Mouse (Mus musculus) forebrain, embryonic 13.5 days (tissue): Measurements from ENCODE around the gene Stk35. TPM values are rescaled to one million over a fixed set of nuclear protein-coding genes. Genes with fewer than 3 reads are reported as not detected.
"Not testable (repeated sequence)": the region's sequence is repeated elsewhere in the genome, so short reads cannot be mapped to it uniquely, and the experiment has no call there.

Experiments used
- ATAC-seq: fragments of 200-750 bp; cut with Nextera tagmentation; 2 replicates; pipeline ENCODE4 v1.8.0; 2017
- H3K27ac ChIP-seq: fragments of 300-500 bp; sonication (generic); 2 replicates; pipeline ENCODE4 v1.5.1; 2015; ENCODE audit warnings: inconsistent platforms, mild to moderate bottlenecking, moderate library complexity
- H3K27me3 ChIP-seq: fragments of 300-500 bp; sonication (generic); 2 replicates; pipeline ENCODE4 v1.6.1; 2015; ENCODE audit warnings: mild to moderate bottlenecking, inconsistent platforms
- H3K36me3 ChIP-seq: fragments of 300-500 bp; sonication (generic); 2 replicates; pipeline ENCODE4 v1.6.1; 2015; ENCODE audit warnings: mild to moderate bottlenecking, inconsistent platforms; ENCODE audit not compliant: poor library complexity, severe bottlenecking
- H3K4me1 ChIP-seq: fragments of 300-500 bp; sonication (generic); 2 replicates; pipeline ENCODE4 v1.6.1; 2015; ENCODE audit warnings: inconsistent platforms
- H3K4me2 ChIP-seq: fragments of 300-500 bp; sonication (generic); 2 replicates; pipeline ENCODE4 v1.6.1; 2015; ENCODE audit warnings: inconsistent platforms, mild to moderate bottlenecking, moderate library complexity
- H3K4me3 ChIP-seq: fragments of 300-500 bp; sonication (generic); 2 replicates; pipeline ENCODE4 v1.5.1; 2015; ENCODE audit warnings: mild to moderate bottlenecking, inconsistent platforms
- H3K9ac ChIP-seq: fragments of 300-500 bp; sonication (generic); 2 replicates; pipeline ENCODE4 v1.6.1; 2015; ENCODE audit warnings: mild to moderate bottlenecking, inconsistent platforms
- H3K9me3 ChIP-seq: fragments of 300-500 bp; sonication (generic); replicated peaks from 2 replicates; pipeline ENCODE4 v1.6.1; 2016; ENCODE audit warnings: inconsistent platforms
- WGBS: fragments of 180-500 bp; shearing (Covaris S2); methylation state at CpG from one replicate; pipeline ENCODE4 v1.1.7; 2015; 5-methylcytosine and 5-hydroxymethylcytosine counted together
- polyA plus RNA-seq: library from polyadenylated mRNA; unstranded; fragments of >200 nt; fragmentation: Nextera tagmentation; extraction: Ambion mirVana; gene quantifications from 2 replicates; pipeline ENCODE4 v1.2.1, GENCODE M21; 2015

Gene Stk35
- polyA plus RNA-seq, 1 experiment from 2014 or later: 9.4 TPM

DNA sequence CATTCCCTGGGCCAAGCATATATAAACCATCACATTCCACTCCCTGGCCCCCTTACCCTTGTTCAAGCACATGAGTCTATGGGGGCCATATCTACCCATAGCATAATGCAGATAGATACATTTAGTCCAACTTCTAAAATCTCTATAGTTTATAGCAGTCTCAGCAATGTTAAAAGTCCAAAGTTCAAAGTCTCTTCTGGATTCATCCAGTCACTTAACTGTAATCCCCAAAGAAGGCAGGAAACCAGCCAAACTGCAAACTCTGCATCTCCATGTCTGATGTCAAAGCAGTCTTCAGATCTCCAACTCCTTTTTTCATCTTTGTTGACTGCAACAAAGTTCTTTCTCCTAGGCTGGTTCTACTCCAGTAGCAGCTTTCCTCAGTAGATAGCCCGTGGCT is 38.0 kb downstream of the Stk35 start:
- Histone ChIP-seq H3K36me3 (no peaks in the 10 kb centered on the region), H3K27ac (no peak overlapping the region), H3K4me3 (no peak overlapping the region), H3K9me3 (no peaks in the 10 kb centered on the region), H3K9ac (no peak overlapping the region), H3K4me1 (no peaks in the 10 kb centered on the region), H3K27me3 (no peaks in the 10 kb centered on the region), H3K4me2 (no peak overlapping the region)
- WGBS: 82% methylated on average over 1 of the region's 1 CpGs
- ATAC-seq: no peak

DNA sequence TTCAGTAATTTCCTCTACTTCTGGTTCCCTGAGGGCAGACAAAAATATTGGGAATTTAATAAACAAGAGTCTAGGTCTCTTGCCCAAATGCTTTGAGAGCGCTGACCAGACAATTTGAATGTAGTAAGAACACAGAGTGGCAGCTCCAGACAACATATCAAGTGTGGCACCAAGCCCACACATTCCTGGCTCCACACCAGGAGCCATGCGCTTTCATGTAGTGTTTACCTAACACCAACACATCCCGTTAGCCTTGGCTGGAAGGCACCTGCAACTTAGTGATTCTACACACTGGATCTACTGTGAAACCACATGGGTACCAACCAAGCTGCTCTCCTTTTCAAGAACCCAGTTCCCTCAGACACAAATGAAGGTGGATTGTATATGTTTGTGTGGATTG is 45.5 kb downstream of the Stk35 start:
- Histone ChIP-seq H3K27ac (no peak overlapping the region), H3K4me2 (no peak overlapping the region), H3K9me3 (no peaks in the 10 kb centered on the region), H3K36me3 (no peaks in the 10 kb centered on the region), H3K4me1 (no peaks in the 10 kb centered on the region), H3K4me3 (no peak overlapping the region), H3K27me3 (no peaks in the 10 kb centered on the region), H3K9ac (no peak overlapping the region)
- ATAC-seq: no peak
- 83% methylated on average over 3 of the region's 3 CpGs for WGBS

DNA sequence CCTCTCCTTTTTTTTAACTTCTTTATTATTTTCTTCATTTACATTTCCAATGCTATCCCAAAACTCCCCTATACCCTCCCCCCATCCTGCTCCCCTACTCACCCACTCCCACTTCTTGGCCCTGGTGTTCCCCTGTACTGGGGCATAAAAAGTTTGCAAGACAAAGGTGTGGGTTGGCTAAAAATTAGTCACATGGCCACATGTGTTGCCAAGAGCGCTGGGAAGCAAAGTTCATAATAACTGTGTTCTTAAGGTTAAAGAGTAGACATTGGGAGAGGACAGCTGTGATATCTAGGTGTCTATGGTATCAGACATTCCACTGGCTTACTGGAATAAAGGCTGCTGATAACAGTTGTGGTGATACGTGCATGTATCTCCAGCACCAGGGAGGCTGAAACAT is 46.2 kb downstream of the Stk35 start:
- Histone ChIP-seq H3K27me3 (no peaks in the 10 kb centered on the region), H3K4me1 (no peaks in the 10 kb centered on the region), H3K27ac (no peak overlapping the region), H3K36me3 (no peaks in the 10 kb centered on the region), H3K9ac (no peak overlapping the region), H3K9me3 (no peaks in the 10 kb centered on the region), H3K4me3 (no peak overlapping the region), H3K4me2 (no peak overlapping the region)
- WGBS: 96% methylated on average over 2 of the region's 2 CpGs
- no peak for ATAC-seq

DNA sequence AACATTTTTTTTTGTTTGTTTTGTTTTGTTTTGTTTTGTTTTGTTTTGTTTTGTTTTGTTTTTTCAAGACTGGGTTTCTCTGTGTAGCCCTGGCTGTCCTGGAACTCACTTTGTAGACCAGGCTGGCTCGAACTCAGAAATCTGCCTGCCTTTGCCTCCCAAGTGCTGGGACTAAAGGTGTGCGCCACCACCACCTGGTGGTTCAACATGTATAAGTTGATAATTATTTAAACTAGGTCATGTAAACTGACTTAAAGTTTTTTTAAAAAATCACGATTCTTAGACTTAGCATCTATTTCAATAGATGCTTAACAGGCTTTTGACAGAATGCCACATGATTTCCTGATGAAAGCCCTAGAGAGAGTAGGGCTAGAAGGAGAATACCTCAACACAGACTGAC is 48.8 kb downstream of the Stk35 start:
- H3K36me3 ChIP-seq, ATAC-seq: not testable (repeated sequence)
- WGBS: 91% methylated on average over 3 of the region's 3 CpGs

DNA sequence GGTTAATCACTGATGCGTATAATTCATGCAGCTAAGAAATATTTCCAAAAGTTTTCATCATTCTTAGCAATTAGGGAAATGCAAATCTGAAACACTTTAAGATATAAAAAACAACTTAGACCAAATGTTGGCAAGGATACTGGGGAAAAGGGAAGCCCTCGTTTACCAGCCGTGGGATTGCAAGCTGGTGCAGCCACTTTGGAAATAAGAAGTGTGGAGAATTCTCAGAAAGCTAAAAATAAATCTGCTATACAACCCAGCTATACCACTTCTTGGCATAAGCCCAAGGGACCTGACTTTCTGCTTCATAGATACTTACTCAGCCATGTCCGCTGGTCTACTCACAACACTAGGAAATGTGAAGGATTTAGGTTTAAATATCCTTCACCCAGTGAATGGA is 51.2 kb downstream of the Stk35 start:
- no peaks in the 10 kb centered on the region for H3K36me3 ChIP-seq
- no peak for ATAC-seq
- H3K9me3 ChIP-seq: no peaks in the 10 kb centered on the region
- no peaks in the 10 kb centered on the region for H3K4me1 ChIP-seq
- H3K4me2 ChIP-seq: no peak overlapping the region
- 87% methylated on average over 4 of the region's 4 CpGs for WGBS
- H3K4me3 ChIP-seq: no peak overlapping the region
- no peaks in the 10 kb centered on the region for H3K27me3 ChIP-seq
- no peak overlapping the region for H3K9ac ChIP-seq
- no peak overlapping the region for H3K27ac ChIP-seq

More for the DNA sequence above, 48.8 kb downstream of the Stk35 start:
- not testable (repeated sequence) for H3K9me3 ChIP-seq, H3K4me2 ChIP-seq, H3K27me3 ChIP-seq, H3K27ac ChIP-seq, H3K4me1 ChIP-seq, H3K4me3 ChIP-seq, H3K9ac ChIP-seq

DNA sequence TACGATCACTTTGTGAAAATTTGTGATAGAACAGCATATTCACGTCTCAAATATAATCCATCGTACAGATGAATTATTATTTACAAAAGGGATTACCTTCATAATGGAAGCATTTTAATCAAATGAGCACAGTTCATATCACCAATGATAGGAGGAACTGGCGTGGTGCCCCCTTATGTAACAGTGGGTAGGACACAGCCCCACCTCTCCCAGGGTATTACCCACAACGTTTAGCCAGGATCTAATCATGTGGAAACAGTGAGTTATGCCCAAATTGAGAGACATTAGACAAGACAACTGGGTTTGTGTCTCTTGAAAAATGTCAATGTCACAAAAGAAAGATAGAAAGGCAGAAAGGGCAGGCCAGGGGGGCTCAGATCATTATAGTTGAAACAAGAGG is 62.9 kb downstream of the Stk35 start:
- ATAC-seq: no peak
- no peaks in the 10 kb centered on the region for H3K27me3 ChIP-seq
- 73% methylated on average over 5 of the region's 5 CpGs for WGBS
- H3K27ac ChIP-seq: no peak overlapping the region
- H3K4me3 ChIP-seq: no peak overlapping the region
- H3K4me2 ChIP-seq: no peak overlapping the region
- H3K9me3 ChIP-seq: no peaks in the 10 kb centered on the region
- H3K4me1 ChIP-seq: no peaks in the 10 kb centered on the region
- H3K36me3 ChIP-seq: no peaks in the 10 kb centered on the region
- no peak overlapping the region for H3K9ac ChIP-seq

DNA sequence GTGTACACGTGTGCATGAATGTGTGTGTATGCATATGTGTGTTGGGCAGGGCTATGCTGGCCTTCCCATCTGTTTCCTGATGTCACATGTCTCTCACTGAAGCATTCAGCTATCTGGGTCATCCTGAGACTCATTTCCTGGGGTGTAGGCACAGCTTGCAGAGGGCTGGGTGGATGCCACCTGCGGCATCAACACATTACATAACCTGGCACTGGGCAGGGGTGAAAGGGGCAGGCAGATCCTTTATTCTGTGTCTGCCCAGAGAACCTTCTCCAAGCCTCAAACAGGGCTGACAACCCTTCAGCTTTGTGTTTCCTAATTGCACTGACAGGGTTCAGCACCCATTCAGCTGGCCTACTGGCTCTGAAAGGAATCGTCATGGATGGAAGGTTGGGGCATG is 64.6 kb downstream of the Stk35 start:
- Histone ChIP-seq H3K9me3 (no peaks in the 10 kb centered on the region), H3K4me3 (no peak overlapping the region), H3K4me2 (no peak overlapping the region), H3K27me3 (no peaks in the 10 kb centered on the region), H3K27ac (no peak overlapping the region), H3K4me1 (no peaks in the 10 kb centered on the region), H3K36me3 (no peaks in the 10 kb centered on the region), H3K9ac (no peak overlapping the region)
- ATAC-seq: no peak
- WGBS: 63% methylated on average over 3 of the region's 3 CpGs

DNA sequence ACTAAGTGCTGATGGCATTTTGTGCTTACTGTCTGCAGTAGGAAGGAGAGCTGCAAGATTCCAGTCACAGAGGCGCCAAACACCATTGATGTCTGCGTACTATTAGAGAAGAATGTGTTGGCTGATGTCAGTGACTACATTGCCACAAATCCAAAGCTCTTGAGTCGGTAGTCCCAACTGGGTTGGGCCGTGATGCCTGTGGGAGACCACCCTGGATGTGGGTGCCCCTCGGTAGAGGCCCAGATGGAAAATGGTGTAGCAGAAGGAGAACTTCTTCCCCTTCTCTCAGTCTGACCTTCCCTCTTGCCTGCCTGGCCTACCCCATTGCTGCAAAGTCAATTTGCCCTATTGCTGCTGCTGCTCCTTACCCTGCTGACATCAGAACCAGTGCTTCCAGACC is 68.8 kb downstream of the Stk35 start:
- H3K27ac ChIP-seq: no peak overlapping the region
- H3K36me3 ChIP-seq: no peaks in the 10 kb centered on the region
- peaks cover 5% of the 10 kb centered on the region for H3K4me1 ChIP-seq
- H3K9ac ChIP-seq: no peak overlapping the region
- H3K4me3 ChIP-seq: no peak overlapping the region
- no peak for ATAC-seq
- no peak overlapping the region for H3K4me2 ChIP-seq
- H3K27me3 ChIP-seq: no peaks in the 10 kb centered on the region
- WGBS: 93% methylated on average over 5 of the region's 5 CpGs
- H3K9me3 ChIP-seq: no peaks in the 10 kb centered on the region

DNA sequence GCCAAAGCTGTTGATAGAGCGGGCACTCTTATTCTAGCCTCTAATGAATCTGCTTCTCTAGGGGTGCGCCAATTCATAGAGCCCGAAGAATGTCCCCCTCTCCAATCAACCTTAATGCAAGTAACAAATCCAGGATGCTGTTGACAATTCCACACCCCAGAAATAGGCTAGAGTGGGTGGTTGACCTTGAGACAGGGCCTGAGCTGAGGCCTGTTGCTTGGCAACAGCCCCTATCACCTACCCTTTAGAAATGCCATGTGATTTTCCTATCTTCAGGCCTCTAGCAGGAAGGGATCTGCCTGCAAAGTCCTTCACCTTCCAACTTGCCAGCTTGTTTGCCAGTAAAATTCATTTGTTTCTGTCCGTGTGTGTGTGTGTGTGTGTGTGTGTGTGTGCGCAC is 70.9 kb downstream of the Stk35 start:
- Histone ChIP-seq H3K4me1 (peaks cover 12% of the 10 kb centered on the region), H3K9ac (no peak overlapping the region), H3K36me3 (no peaks in the 10 kb centered on the region), H3K9me3 (no peaks in the 10 kb centered on the region), H3K27ac (no peak overlapping the region), H3K4me2 (no peak overlapping the region), H3K4me3 (no peak overlapping the region), H3K27me3 (no peaks in the 10 kb centered on the region)
- no peak for ATAC-seq
- WGBS: 93% methylated on average over 5 of the region's 5 CpGs

DNA sequence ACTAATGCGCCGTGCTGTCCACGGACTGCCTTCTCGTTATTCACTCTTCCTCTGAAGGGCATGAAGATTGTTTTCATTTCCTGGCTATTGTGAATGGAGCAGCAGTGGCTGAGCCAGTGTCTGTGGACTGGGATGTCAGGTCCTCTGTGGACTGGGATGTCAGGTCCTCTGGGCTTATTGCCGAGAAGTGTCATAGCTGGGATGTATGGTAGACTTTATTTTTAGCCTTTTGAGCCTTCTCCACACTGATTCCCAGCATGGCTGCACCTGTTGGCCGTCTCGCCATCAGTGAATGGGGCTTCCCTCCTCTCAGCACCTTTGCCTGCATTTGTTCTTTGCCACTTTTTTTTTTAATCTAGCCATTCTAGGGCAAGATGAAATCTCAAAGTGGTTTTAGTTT is 71.8 kb downstream of the Stk35 start:
- Histone ChIP-seq H3K27me3 (no peaks in the 10 kb centered on the region), H3K4me2 (no peak overlapping the region), H3K4me3 (no peak overlapping the region), H3K4me1 (peaks cover 12% of the 10 kb centered on the region), H3K27ac (no peak overlapping the region), H3K9ac (no peak overlapping the region), H3K36me3 (no peaks in the 10 kb centered on the region), H3K9me3 (no peaks in the 10 kb centered on the region)
- ATAC-seq: no peak
- WGBS: 76% methylated on average over 7 of the region's 7 CpGs

DNA sequence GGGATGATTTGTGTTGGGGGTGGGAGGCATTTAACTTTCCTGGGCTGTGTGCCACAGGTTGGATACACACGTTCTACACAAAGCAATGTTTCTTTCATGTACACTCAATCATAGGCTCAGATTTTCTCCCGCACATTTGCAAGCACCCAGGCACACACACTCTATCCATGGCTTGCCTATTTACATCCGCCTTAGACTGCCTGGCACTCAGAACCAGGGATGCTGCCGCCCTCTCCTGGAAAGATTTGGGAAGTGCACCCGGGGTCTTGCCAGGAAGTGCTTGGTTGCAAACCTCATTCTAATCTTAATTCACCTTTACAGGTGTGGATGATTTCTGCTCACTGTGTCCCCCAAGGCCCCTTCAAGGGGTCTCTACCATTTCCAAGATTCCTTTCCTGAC is 73.2 kb downstream of the Stk35 start:
- 7% methylated on average over 5 of the region's 5 CpGs for WGBS
- H3K4me3 ChIP-seq: no peak overlapping the region
- no peak overlapping the region for H3K27ac ChIP-seq
- H3K9ac ChIP-seq: no peak overlapping the region
- H3K9me3 ChIP-seq: no peaks in the 10 kb centered on the region
- peak; percentile 91 for ATAC-seq
- H3K27me3 ChIP-seq: no peaks in the 10 kb centered on the region
- no peak overlapping the region for H3K4me2 ChIP-seq
- no peaks in the 10 kb centered on the region for H3K36me3 ChIP-seq
- peaks cover 12% of the 10 kb centered on the region for H3K4me1 ChIP-seq

DNA sequence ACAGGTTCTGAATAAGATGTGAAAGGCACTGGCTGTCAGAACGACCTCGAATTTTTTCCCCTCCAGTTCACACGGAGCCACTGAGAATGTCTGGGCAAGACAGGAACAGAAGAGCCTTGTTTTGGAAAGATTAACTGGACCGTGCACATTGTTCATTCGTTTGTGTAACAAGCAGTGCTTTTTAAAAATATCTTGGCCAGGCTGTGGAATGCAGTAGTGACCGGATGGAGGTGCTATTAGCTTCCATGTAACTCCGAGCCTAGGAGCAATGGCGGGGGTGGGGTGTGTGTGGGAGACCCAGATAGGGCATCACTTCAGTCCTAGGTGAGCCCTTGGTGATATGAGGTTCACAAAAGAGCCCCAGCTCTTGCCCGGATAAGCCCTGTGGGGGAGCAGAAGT is 73.8 kb downstream of the Stk35 start:
- H3K9ac ChIP-seq: no peak overlapping the region
- no peaks in the 10 kb centered on the region for H3K27me3 ChIP-seq
- H3K9me3 ChIP-seq: no peaks in the 10 kb centered on the region
- 27% methylated on average over 9 of the region's 9 CpGs for whole genome bisulfite sequencing
- no peaks in the 10 kb centered on the region for H3K36me3 ChIP-seq
- no peak overlapping the region for H3K4me3 ChIP-seq
- H3K4me2 ChIP-seq: no peak overlapping the region
- peaks cover 12% of the 10 kb centered on the region for H3K4me1 ChIP-seq
- ATAC-seq: 0 out of 2 replicates have a peak, but pooled peaks have one; percentile 21
- H3K27ac ChIP-seq: no peak overlapping the region

DNA sequence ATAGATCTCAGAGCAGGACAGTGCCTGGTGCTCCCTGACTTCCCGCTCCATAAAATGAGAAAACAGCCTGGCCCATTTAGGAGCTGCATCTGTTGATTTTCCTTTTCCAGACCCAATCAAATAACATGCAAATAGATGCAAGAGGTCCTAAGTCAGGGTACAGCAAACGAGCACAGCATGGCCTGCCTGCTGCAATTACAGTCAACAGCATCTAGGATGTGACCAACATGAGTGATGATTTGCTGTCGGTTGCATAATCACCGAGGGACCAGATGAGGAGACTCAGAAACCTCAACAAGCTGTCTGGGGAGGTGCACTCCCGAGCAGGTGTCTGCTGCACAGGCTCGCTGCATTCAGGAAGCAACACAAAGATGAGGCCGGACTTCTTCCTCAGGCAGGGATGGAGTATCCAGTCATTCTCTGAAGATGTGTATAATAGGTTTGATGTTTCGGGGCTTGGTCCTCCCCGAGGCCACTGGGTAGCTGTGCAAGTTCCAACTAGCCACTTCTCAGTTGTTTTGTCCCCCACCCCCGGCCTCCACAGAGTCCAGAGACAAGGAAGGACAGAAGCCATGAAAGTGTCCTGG is 74.3 kb downstream of the Stk35 start:
- H3K4me2 ChIP-seq: no peak overlapping the region
- ATAC-seq: no peak
- H3K4me3 ChIP-seq: no peak overlapping the region
- H3K36me3 ChIP-seq: no peaks in the 10 kb centered on the region
- no peaks in the 10 kb centered on the region for H3K9me3 ChIP-seq
- WGBS: 69% methylated on average over 10 of the region's 10 CpGs
- H3K9ac ChIP-seq: no peak overlapping the region
- no peak overlapping the region for H3K27ac ChIP-seq
- peaks cover 12% of the 10 kb centered on the region for H3K4me1 ChIP-seq
- no peaks in the 10 kb centered on the region for H3K27me3 ChIP-seq
